In genomic region chr6:60994521-60994920, GRCm38 (mm10) we compare ENCODE assay signal across 14 mouse cellular contexts.
A peak's percentile ranks its signal among the peaks of the same experiment; 100 is the strongest.
DNase-seq lines count a peak whose midpoint lies in the region; ATAC-seq lines count a peak whose summit lies in the region.
"Had no signal": no experiment of that assay in that cellular context is flagged by ENCODE, and none has a peak within 500 bp of the region (broad histone marks: within the 10 kb centered on the region; RNA-seq: fewer than 3 reads in every experiment).

No protein-coding gene starts in this region.

- no peak for ATAC-seq in heart, embryonic 14.5 days (ENCODE audit: insufficient number of reproducible peaks, insufficient read depth, low FRiP score, low read depth)
- ATAC-seq in neural tube, embryonic 13.5 days (ENCODE audit: low read depth) = no peak
- ATAC-seq in midbrain, embryonic 13.5 days = no peak
- ATAC-seq: CD4-positive, CD25-positive, alpha-beta regulatory T cell, adult 4 months; Patski had no signal

- WGBS in heart, embryonic 14.5 days = 35% methylated on average over 10 of the region's 10 CpGs
- 53% methylated on average over 10 of the region's 10 CpGs for WGBS in neural tube, embryonic 13.5 days
- 34% methylated on average over 10 of the region's 10 CpGs for WGBS in midbrain, embryonic 13.5 days

- peak overlapping the region; percentile 31; the same call in 1 of the 2 replicates for H3K4me2 ChIP-seq in heart, embryonic 14.5 days (ENCODE audit: low read length)
- 0 out of 2 replicates have a peak overlapping the region, but pooled peaks have one; percentile 3 for H3K4me2 ChIP-seq in neural tube, embryonic 13.5 days
- peak overlapping the region; percentile 28; the same call in 1 of the 2 replicates for H3K4me2 ChIP-seq in midbrain, embryonic 13.5 days (replicated peaks)
- H3K4me2 ChIP-seq: liver, embryonic 11.5 days had no signal

- H3K4me1 ChIP-seq in heart, embryonic 14.5 days (ENCODE audit: control insufficient read depth in 2 of 2, insufficient read depth in 2 of 2, low read length in 2 of 2) = no peaks in the 10 kb centered on the region
- H3K4me1 ChIP-seq in neural tube, embryonic 13.5 days (replicated peaks) = peaks cover 26% of the 10 kb centered on the region
- H3K4me1 ChIP-seq in midbrain, embryonic 13.5 days (replicated peaks) = peaks cover 14% of the 10 kb centered on the region

- no peak overlapping the region for H3K4me3 ChIP-seq in heart, embryonic 14.5 days (ENCODE audit: control insufficient read depth in 1 of 2, insufficient read depth in 1 of 2, low read depth in 1 of 2, low read length in 2 of 2)
- no peak overlapping the region for H3K4me3 ChIP-seq in neural tube, embryonic 13.5 days
- H3K4me3 ChIP-seq in midbrain, embryonic 13.5 days (replicated peaks) = no peak overlapping the region

- DNase-seq in heart, adult 8-10 months (ENCODE audit: low spot score) = no peak
- DNase-seq in neural tube, embryonic 10.5 days (ENCODE audit: extremely low spot score, low spot score) = no peak
- no peak for DNase-seq in layer of hippocampus, adult 9-11 months
- no peak for DNase-seq in testis, postnatal 14 days (ENCODE audit: low spot score)
- DNase-seq in urinary bladder, adult 18-20 months (ENCODE audit: low spot score in 2 of 2) = no peak
- DNase-seq: cerebellum, adult 2 months; gastrocnemius, postnatal 10 days; lung, postnatal 14 days had no signal

- H3K36me3 ChIP-seq in heart, embryonic 14.5 days (ENCODE audit: control insufficient read depth, insufficient read depth, low read length) = no peaks in the 10 kb centered on the region
- H3K36me3 ChIP-seq in neural tube, embryonic 13.5 days = no peaks in the 10 kb centered on the region
- H3K36me3 ChIP-seq in midbrain, embryonic 13.5 days = no peaks in the 10 kb centered on the region

- no peak overlapping the region for H3K27ac ChIP-seq in heart, embryonic 14.5 days (replicated peaks in 1 of 2; ENCODE audit: control insufficient read depth in 1 of 2, insufficient read depth in 1 of 2, low read depth in 2 of 2, low read length in 2 of 2)
- H3K27ac ChIP-seq in neural tube, embryonic 13.5 days (replicated peaks) = no peak overlapping the region
- H3K27ac ChIP-seq in midbrain, embryonic 13.5 days = no peak overlapping the region

- H3K27me3 ChIP-seq in heart, embryonic 14.5 days (ENCODE audit: control insufficient read depth, insufficient read depth, low read length) = no peaks in the 10 kb centered on the region
- H3K27me3 ChIP-seq in neural tube, embryonic 13.5 days = no peaks in the 10 kb centered on the region
- no peaks in the 10 kb centered on the region for H3K27me3 ChIP-seq in midbrain, embryonic 13.5 days

- H3K9me3 ChIP-seq in heart, embryonic 14.5 days (ENCODE audit: control insufficient read depth, low read length) = no peaks in the 10 kb centered on the region
- no peaks in the 10 kb centered on the region for H3K9me3 ChIP-seq in neural tube, embryonic 13.5 days
- no peaks in the 10 kb centered on the region for H3K9me3 ChIP-seq in midbrain, embryonic 13.5 days

- H3K9ac ChIP-seq in heart, embryonic 14.5 days (ENCODE audit: low read length) = no peak overlapping the region
- no peak overlapping the region for H3K9ac ChIP-seq in neural tube, embryonic 13.5 days
- no peak overlapping the region for H3K9ac ChIP-seq in midbrain, embryonic 13.5 days (replicated peaks)
